Mouse (Mus musculus): ENCODE data around the gene Eln. TPM values are rescaled to one million over a fixed set of nuclear protein-coding genes. Genes with fewer than 3 reads are reported as not detected.

The Eln gene
- polyA plus RNA-seq, 1 experiment = 35.5 TPM

DNA sequence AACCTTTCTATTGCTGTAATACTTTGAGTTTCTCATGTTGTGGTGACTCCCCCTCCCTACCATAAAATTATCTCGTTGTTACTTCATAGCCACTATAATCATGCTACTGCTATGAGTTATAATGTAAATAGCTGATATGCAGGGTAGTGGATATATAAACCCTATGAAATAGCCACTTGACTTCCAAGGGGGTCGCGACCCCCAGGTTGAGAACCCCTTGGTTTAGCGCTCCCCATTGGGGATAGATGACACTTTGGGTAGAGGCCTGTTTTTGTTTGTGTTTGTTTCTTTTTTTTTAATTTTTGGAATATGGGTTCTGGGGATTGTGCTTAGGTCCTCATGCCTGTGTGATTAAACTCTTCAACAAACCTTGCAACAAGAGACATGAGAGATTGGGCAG lies 21.8 kb downstream of the Eln start:
- DNase-seq = no peak
- Histone ChIP-seq H3K4me3 (ENCODE audit: control insufficient read depth, insufficient read depth, low read length) (no peak overlapping the region), H3K4me1 (replicated peaks; ENCODE audit: control insufficient read depth, insufficient read depth, low read length) (no peaks in the 10 kb centered on the region), H3K27ac (ENCODE audit: control insufficient read depth, insufficient read depth, low read length) (no peak overlapping the region), H3K27me3 (ENCODE audit: control insufficient read depth, insufficient read depth, low read length) (peaks cover 2% of the 10 kb centered on the region; the same call in 1 of the 2 replicates), H3K36me3 (ENCODE audit: control insufficient read depth, insufficient read depth, low read length) (no peaks in the 10 kb centered on the region)
- TF ChIP-seq POLR2A (IDR thresholded peaks at IDR 0.05; ENCODE audit: control insufficient read depth, extremely low read depth, insufficient read depth, low read length, poor library complexity) (no peak), CTCF (IDR thresholded peaks at IDR 0.05; ENCODE audit: borderline replicate concordance, control insufficient read depth, extremely low read depth, insufficient read depth, low read length, poor library complexity) (no peak)
- WGBS = 72% methylated on average over 4 of the region's 4 CpGs

DNA sequence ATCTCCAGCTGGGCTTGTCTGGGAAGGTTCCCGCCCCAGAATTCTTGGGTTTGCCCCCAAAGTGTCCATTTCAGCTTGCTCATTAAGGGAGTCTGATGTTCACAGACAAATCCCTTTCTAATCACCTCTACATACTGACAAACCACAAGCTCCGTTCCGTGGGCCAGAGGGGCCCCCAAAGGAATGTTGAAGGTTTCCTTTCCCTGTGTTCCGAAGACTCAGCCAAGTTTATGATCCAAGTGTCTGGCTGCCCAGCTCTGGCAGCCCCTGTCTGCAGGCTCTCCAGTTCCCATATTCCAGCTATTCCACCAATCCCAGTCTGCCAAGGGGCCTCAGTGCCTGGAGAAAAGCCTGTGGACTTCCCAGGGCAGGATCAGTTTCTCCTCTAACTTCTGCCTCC lies 27.1 kb downstream of the Eln start:
- H3K4me1 ChIP-seq (replicated peaks; ENCODE audit: control insufficient read depth, insufficient read depth, low read length) = no peaks in the 10 kb centered on the region
- WGBS = 69% methylated on average over 4 of the region's 4 CpGs
- peaks cover 2% of the 10 kb centered on the region; the same call in 1 of the 2 replicates for H3K27me3 ChIP-seq (ENCODE audit: control insufficient read depth, insufficient read depth, low read length)
- H3K36me3 ChIP-seq (ENCODE audit: control insufficient read depth, insufficient read depth, low read length) = no peaks in the 10 kb centered on the region
- H3K4me3 ChIP-seq (ENCODE audit: control insufficient read depth, insufficient read depth, low read length) = no peak overlapping the region
- DNase-seq = no peak
- no peak for TF ChIP-seq CTCF (IDR thresholded peaks at IDR 0.05; ENCODE audit: borderline replicate concordance, control insufficient read depth, extremely low read depth, insufficient read depth, low read length, poor library complexity)
- no peak for TF ChIP-seq POLR2A (IDR thresholded peaks at IDR 0.05; ENCODE audit: control insufficient read depth, extremely low read depth, insufficient read depth, low read length, poor library complexity)
- no peak overlapping the region for H3K27ac ChIP-seq (ENCODE audit: control insufficient read depth, insufficient read depth, low read length)

DNA sequence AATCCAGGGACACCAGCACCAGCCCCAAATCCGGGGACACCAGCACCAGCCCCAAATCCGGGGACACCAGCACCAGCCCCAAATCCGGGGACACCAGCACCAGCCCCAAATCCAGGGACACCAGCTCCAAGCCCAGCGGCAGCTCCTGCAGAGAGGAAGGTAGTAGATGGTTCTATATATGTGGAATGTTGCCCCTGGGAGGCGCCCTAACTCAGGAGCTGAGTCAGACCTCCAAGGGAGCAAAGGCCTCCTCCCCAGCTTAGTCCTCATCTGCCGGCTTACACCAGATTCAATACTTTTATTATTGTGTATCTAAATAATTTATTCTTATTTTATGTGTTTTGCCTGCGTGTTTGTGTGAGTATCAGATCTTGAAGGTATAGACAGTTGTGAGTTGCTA lies 36.0 kb downstream of the Eln start:
- Histone ChIP-seq H3K27ac (ENCODE audit: control insufficient read depth, insufficient read depth, low read length) (no peak overlapping the region), H3K27me3 (ENCODE audit: control insufficient read depth, insufficient read depth, low read length) (no peaks in the 10 kb centered on the region), H3K4me1 (replicated peaks; ENCODE audit: control insufficient read depth, insufficient read depth, low read length) (no peaks in the 10 kb centered on the region), H3K36me3 (ENCODE audit: control insufficient read depth, insufficient read depth, low read length) (no peaks in the 10 kb centered on the region), H3K4me3 (ENCODE audit: control insufficient read depth, insufficient read depth, low read length) (no peak overlapping the region)
- DNase-seq = no peak
- 86% methylated on average over 7 of the region's 7 CpGs for WGBS
- no peak for TF ChIP-seq CTCF (IDR thresholded peaks at IDR 0.05; ENCODE audit: borderline replicate concordance, control insufficient read depth, extremely low read depth, insufficient read depth, low read length, poor library complexity)
- no peak for TF ChIP-seq POLR2A (IDR thresholded peaks at IDR 0.05; ENCODE audit: control insufficient read depth, extremely low read depth, insufficient read depth, low read length, poor library complexity)

- DNase-seq = no peak
- no peak overlapping the region for H3K27ac ChIP-seq (ENCODE audit: control insufficient read depth, insufficient read depth, low read length)
- no peaks in the 10 kb centered on the region for H3K27me3 ChIP-seq (ENCODE audit: control insufficient read depth, insufficient read depth, low read length)
- no peaks in the 10 kb centered on the region for H3K4me1 ChIP-seq (replicated peaks; ENCODE audit: control insufficient read depth, insufficient read depth, low read length)
- H3K4me3 ChIP-seq (ENCODE audit: control insufficient read depth, insufficient read depth, low read length) = no peak overlapping the region
- no peak for TF ChIP-seq CTCF (IDR thresholded peaks at IDR 0.05; ENCODE audit: borderline replicate concordance, control insufficient read depth, extremely low read depth, insufficient read depth, low read length, poor library complexity)
- no peak for TF ChIP-seq POLR2A (IDR thresholded peaks at IDR 0.05; ENCODE audit: control insufficient read depth, extremely low read depth, insufficient read depth, low read length, poor library complexity)
- no peaks in the 10 kb centered on the region for H3K36me3 ChIP-seq (ENCODE audit: control insufficient read depth, insufficient read depth, low read length)
- 49% methylated on average over 6 of the region's 6 CpGs for WGBS
These were observed 37.8 kb downstream of the Eln start for GRCm38 (mm10) chr5:134709275-134709674.

- H3K4me1 ChIP-seq (replicated peaks; ENCODE audit: control insufficient read depth, insufficient read depth, low read length) = no peaks in the 10 kb centered on the region
- no peak for TF ChIP-seq CTCF (IDR thresholded peaks at IDR 0.05; ENCODE audit: borderline replicate concordance, control insufficient read depth, extremely low read depth, insufficient read depth, low read length, poor library complexity)
- no peak for TF ChIP-seq POLR2A (IDR thresholded peaks at IDR 0.05; ENCODE audit: control insufficient read depth, extremely low read depth, insufficient read depth, low read length, poor library complexity)
- no peaks in the 10 kb centered on the region for H3K36me3 ChIP-seq (ENCODE audit: control insufficient read depth, insufficient read depth, low read length)
- no peaks in the 10 kb centered on the region for H3K27me3 ChIP-seq (ENCODE audit: control insufficient read depth, insufficient read depth, low read length)
- H3K27ac ChIP-seq (ENCODE audit: control insufficient read depth, insufficient read depth, low read length) = no peak overlapping the region
- H3K4me3 ChIP-seq (ENCODE audit: control insufficient read depth, insufficient read depth, low read length) = no peak overlapping the region
- DNase-seq = peak; percentile 83
These were observed 43.0 kb downstream of the Eln start for GRCm38 (mm10) chr5:134704157-134704556.

DNA sequence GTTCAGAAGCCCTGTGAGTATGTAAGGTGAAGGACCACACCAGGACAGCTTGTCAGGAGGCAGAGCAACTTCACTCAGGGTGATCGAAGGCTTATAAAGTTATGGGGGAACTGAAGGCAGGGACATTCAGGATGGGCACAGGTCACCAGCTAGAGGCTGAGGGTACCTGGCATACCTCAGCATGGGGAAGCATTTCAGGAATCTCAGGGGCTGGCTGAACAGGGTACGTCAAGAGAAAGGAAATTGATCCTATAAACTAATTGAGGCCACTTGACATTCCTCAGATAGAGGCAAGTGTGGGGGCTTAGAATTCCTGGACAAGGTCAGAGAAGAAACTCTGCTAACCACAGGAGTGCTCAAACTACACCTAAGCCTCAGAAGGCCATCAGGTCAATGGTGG lies 51.6 kb downstream of the Eln start:
- no peaks in the 10 kb centered on the region for H3K4me1 ChIP-seq (replicated peaks; ENCODE audit: control insufficient read depth, insufficient read depth, low read length)
- TF ChIP-seq CTCF (IDR thresholded peaks at IDR 0.05; ENCODE audit: borderline replicate concordance, control insufficient read depth, extremely low read depth, insufficient read depth, low read length, poor library complexity) (no peak), POLR2A (IDR thresholded peaks at IDR 0.05; ENCODE audit: control insufficient read depth, extremely low read depth, insufficient read depth, low read length, poor library complexity) (no peak)
- no peak for DNase-seq
- H3K27ac ChIP-seq (ENCODE audit: control insufficient read depth, insufficient read depth, low read length) = no peak overlapping the region
- H3K36me3 ChIP-seq (ENCODE audit: control insufficient read depth, insufficient read depth, low read length) = no peaks in the 10 kb centered on the region
- no peaks in the 10 kb centered on the region for H3K27me3 ChIP-seq (ENCODE audit: control insufficient read depth, insufficient read depth, low read length)
- no peak overlapping the region for H3K4me3 ChIP-seq (ENCODE audit: control insufficient read depth, insufficient read depth, low read length)
- WGBS = 100% methylated on average over 2 of the region's 2 CpGs

- no peak for TF ChIP-seq CTCF (IDR thresholded peaks at IDR 0.05; ENCODE audit: borderline replicate concordance, control insufficient read depth, extremely low read depth, insufficient read depth, low read length, poor library complexity)
- no peak for TF ChIP-seq POLR2A (IDR thresholded peaks at IDR 0.05; ENCODE audit: control insufficient read depth, extremely low read depth, insufficient read depth, low read length, poor library complexity)
- Histone ChIP-seq H3K36me3 (ENCODE audit: control insufficient read depth, insufficient read depth, low read length) (no peaks in the 10 kb centered on the region), H3K4me3 (ENCODE audit: control insufficient read depth, insufficient read depth, low read length) (no peak overlapping the region), H3K4me1 (replicated peaks; ENCODE audit: control insufficient read depth, insufficient read depth, low read length) (no peaks in the 10 kb centered on the region), H3K27ac (ENCODE audit: control insufficient read depth, insufficient read depth, low read length) (no peak overlapping the region), H3K27me3 (ENCODE audit: control insufficient read depth, insufficient read depth, low read length) (no peaks in the 10 kb centered on the region)
- no peak for DNase-seq
- 52% methylated on average over 2 of the region's 2 CpGs for WGBS
These were observed 52.0 kb downstream of the Eln start for GRCm38 (mm10) chr5:134695082-134695481.
